Mouse (Mus musculus): ENCODE measurements around the gene Socs1. TPM values are rescaled to one million over a fixed set of nuclear protein-coding genes. Genes with fewer than 3 reads are reported as not detected.
"Not testable (repeated sequence)": the region's sequence is repeated elsewhere in the genome, so short reads cannot be mapped to it uniquely, and the experiment has no call there.

Gene Socs1
- polyA plus RNA-seq, 2 experiments, result 13.8 to 16.6 TPM

DNA sequence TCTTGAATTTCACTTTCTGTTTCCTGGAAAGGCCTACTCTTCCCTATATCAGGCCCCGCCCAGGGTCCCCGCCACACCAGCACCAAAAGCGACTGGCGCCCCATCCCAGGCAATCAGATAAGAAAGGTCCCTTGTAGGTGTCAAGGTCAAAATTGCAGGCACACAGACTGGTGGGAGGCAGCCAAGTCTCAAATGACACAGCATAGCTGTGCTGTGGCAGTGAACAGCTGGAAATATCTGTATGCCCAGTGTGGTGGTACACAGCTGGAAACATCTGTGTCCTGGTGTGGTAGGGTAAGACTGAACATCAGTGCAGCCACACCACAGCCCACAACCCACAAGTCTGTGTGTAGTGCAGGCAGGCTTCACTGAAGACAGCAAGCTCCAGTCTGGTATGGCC lies 29.5 kb upstream of the Socs1 start:
- no peak overlapping the region for H3K4me3 ChIP-seq (replicated peaks; ENCODE audit: low read length)
- TF ChIP-seq POLR2A (IDR thresholded peaks at IDR 0.05; ENCODE audit: borderline replicate concordance, extremely low read depth, insufficient read depth, insufficient read length), result no peak
- H3K9me3 ChIP-seq (ENCODE audit: control insufficient read depth, low read length), result no peaks in the 10 kb centered on the region
- H3K27ac ChIP-seq (replicated peaks; ENCODE audit: low read depth, low read length), result no peak overlapping the region
- no peak overlapping the region for H3K4me2 ChIP-seq (replicated peaks; ENCODE audit: low read depth, low read length, severe bottlenecking)
- no peaks in the 10 kb centered on the region for H3K27me3 ChIP-seq (ENCODE audit: control insufficient read depth, insufficient read depth, low read length)
- no peaks in the 10 kb centered on the region for H3K36me3 ChIP-seq (ENCODE audit: control insufficient read depth, insufficient read depth, low read length)
- no peaks in the 10 kb centered on the region for H3K4me1 ChIP-seq (ENCODE audit: control insufficient read depth, insufficient read depth, low read length)
- H3K9ac ChIP-seq (ENCODE audit: low read depth, low read length, severe bottlenecking), result no peak overlapping the region
- peak; percentile 57; the same call in 1 of the 2 replicates for ATAC-seq (ENCODE audit: low FRiP score, low read depth)
- no peak for DNase-seq (ENCODE audit: low spot score)
- WGBS, result 86% methylated on average over 4 of the region's 4 CpGs

DNA sequence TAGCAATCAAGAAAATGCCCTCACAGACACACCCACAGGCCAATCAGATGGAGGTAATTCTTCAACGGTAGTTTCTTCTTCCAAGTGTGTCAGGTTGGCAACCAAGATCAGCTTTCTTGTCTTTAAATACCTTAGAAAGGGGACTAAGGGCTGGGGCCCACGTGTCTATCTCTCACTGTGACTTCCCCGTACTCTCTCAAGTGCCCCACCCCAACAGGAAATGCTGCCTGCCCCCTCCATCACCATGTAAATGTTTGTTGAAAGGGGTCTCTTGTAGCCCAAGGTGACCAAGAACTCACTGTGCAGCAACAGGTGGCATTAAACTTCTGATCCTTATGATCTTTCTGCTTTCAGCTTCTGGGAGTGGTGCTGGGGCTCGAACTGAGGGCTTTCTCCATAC lies 28.4 kb upstream of the Socs1 start:
- TF ChIP-seq POLR2A (IDR thresholded peaks at IDR 0.05; ENCODE audit: borderline replicate concordance, extremely low read depth, insufficient read depth, insufficient read length), result no peak
- Histone ChIP-seq H3K9ac (ENCODE audit: low read depth, low read length, severe bottlenecking) (no peak overlapping the region), H3K4me2 (replicated peaks; ENCODE audit: low read depth, low read length, severe bottlenecking) (no peak overlapping the region), H3K27ac (replicated peaks; ENCODE audit: low read depth, low read length) (no peak overlapping the region), H3K4me3 (replicated peaks; ENCODE audit: low read length) (no peak overlapping the region), H3K4me1 (ENCODE audit: control insufficient read depth, insufficient read depth, low read length) (no peaks in the 10 kb centered on the region), H3K36me3 (ENCODE audit: control insufficient read depth, insufficient read depth, low read length) (no peaks in the 10 kb centered on the region), H3K27me3 (ENCODE audit: control insufficient read depth, insufficient read depth, low read length) (no peaks in the 10 kb centered on the region), H3K9me3 (ENCODE audit: control insufficient read depth, low read length) (no peaks in the 10 kb centered on the region)
- ATAC-seq (ENCODE audit: low FRiP score, low read depth) (no peak), DNase-seq (ENCODE audit: low spot score) (no peak)
- WGBS, result 71% methylated on average over 4 of the region's 4 CpGs

- Histone ChIP-seq H3K4me1 (ENCODE audit: control insufficient read depth, insufficient read depth, low read length) (no peaks in the 10 kb centered on the region), H3K36me3 (ENCODE audit: control insufficient read depth, insufficient read depth, low read length) (no peaks in the 10 kb centered on the region), H3K9me3 (ENCODE audit: control insufficient read depth, low read length) (no peaks in the 10 kb centered on the region), H3K4me2 (replicated peaks; ENCODE audit: low read depth, low read length, severe bottlenecking) (no peak within 1 kb of the TSS), H3K27ac (replicated peaks; ENCODE audit: low read depth, low read length) (no peak within 1 kb of the TSS), H3K4me3 (replicated peaks; ENCODE audit: low read length) (no peak within 1 kb of the TSS), H3K9ac (ENCODE audit: low read depth, low read length, severe bottlenecking) (no peak within 1 kb of the TSS), H3K27me3 (ENCODE audit: control insufficient read depth, insufficient read depth, low read length) (no peaks in the 10 kb centered on the region)
- TF ChIP-seq POLR2A (IDR thresholded peaks at IDR 0.05; ENCODE audit: borderline replicate concordance, extremely low read depth, insufficient read depth, insufficient read length), result no peak
- DNase-seq (ENCODE audit: low spot score), result no peak
- no peak for ATAC-seq (ENCODE audit: low FRiP score, low read depth)
- WGBS, result 84% methylated on average over 2 of the region's 2 CpGs
Measured at GRCm38 (mm10) chr16:10812865-10813371, 27.6 kb upstream of the Socs1 start, which contains the start of gene Gm11172. Gm11172 (plus strand) TSS chr16:10812915.

- no peaks in the 10 kb centered on the region for H3K36me3 ChIP-seq (ENCODE audit: control insufficient read depth, insufficient read depth, low read length)
- no peaks in the 10 kb centered on the region for H3K27me3 ChIP-seq (ENCODE audit: control insufficient read depth, insufficient read depth, low read length)
Measured at GRCm38 (mm10) chr16:10810376-10810775, 25.0 kb upstream of the Socs1 start.

GRCm38 (mm10) chr16:10805789-10806527 lies 20.6 kb upstream of the Socs1 start, which contains the start of gene Prm1:
Prm1 (minus strand) TSS chr16:10805839.
- H3K9ac ChIP-seq (ENCODE audit: low read depth, low read length, severe bottlenecking), result no peak within 1 kb of the TSS

More at GRCm38 (mm10) chr16:10810376-10810775, 25.0 kb upstream of the Socs1 start:
- no peak for DNase-seq (ENCODE audit: low spot score)
- WGBS, result 100% methylated on average over 1 of the region's 1 CpGs
- Histone ChIP-seq H3K9ac (ENCODE audit: low read depth, low read length, severe bottlenecking) (no peak overlapping the region), H3K4me1 (ENCODE audit: control insufficient read depth, insufficient read depth, low read length) (0 out of 2 replicates have a peak, but pooled peaks cover 4% of the 10 kb centered on the region), H3K27ac (replicated peaks; ENCODE audit: low read depth, low read length) (no peak overlapping the region), H3K4me2 (replicated peaks; ENCODE audit: low read depth, low read length, severe bottlenecking) (no peak overlapping the region), H3K9me3 (ENCODE audit: control insufficient read depth, low read length) (no peaks in the 10 kb centered on the region), H3K4me3 (replicated peaks; ENCODE audit: low read length) (no peak overlapping the region)
- no peak for ATAC-seq (ENCODE audit: low FRiP score, low read depth)
- no peak for TF ChIP-seq POLR2A (IDR thresholded peaks at IDR 0.05; ENCODE audit: borderline replicate concordance, extremely low read depth, insufficient read depth, insufficient read length)

GRCm38 (mm10) chr16:10802420-10802819 lies 17.1 kb upstream of the Socs1 start:
- 83% methylated on average over 3 of the region's 3 CpGs for WGBS
- DNase-seq (ENCODE audit: low spot score); H3K4me3 ChIP-seq (replicated peaks; ENCODE audit: low read length); H3K9me3 ChIP-seq (ENCODE audit: control insufficient read depth, low read length); H3K9ac ChIP-seq (ENCODE audit: low read depth, low read length, severe bottlenecking); H3K36me3 ChIP-seq (ENCODE audit: control insufficient read depth, insufficient read depth, low read length); H3K27ac ChIP-seq (replicated peaks; ENCODE audit: low read depth, low read length); ATAC-seq (ENCODE audit: low FRiP score, low read depth); H3K4me1 ChIP-seq (ENCODE audit: control insufficient read depth, insufficient read depth, low read length); H3K27me3 ChIP-seq (ENCODE audit: control insufficient read depth, insufficient read depth, low read length); H3K4me2 ChIP-seq (replicated peaks; ENCODE audit: low read depth, low read length, severe bottlenecking): not testable (repeated sequence)

More at GRCm38 (mm10) chr16:10805789-10806527, 20.6 kb upstream of the Socs1 start, which contains the start of gene Prm1:
- no peak for DNase-seq (ENCODE audit: low spot score)
- Histone ChIP-seq H3K27ac (replicated peaks; ENCODE audit: low read depth, low read length) (no peak within 1 kb of the TSS), H3K4me3 (replicated peaks; ENCODE audit: low read length) (no peak within 1 kb of the TSS), H3K9me3 (ENCODE audit: control insufficient read depth, low read length) (no peaks in the 10 kb centered on the region), H3K36me3 (ENCODE audit: control insufficient read depth, insufficient read depth, low read length) (no peaks in the 10 kb centered on the region), H3K4me1 (ENCODE audit: control insufficient read depth, insufficient read depth, low read length) (0 out of 2 replicates have a peak, but pooled peaks cover 4% of the 10 kb centered on the region), H3K4me2 (replicated peaks; ENCODE audit: low read depth, low read length, severe bottlenecking) (no peak within 1 kb of the TSS), H3K27me3 (ENCODE audit: control insufficient read depth, insufficient read depth, low read length) (no peaks in the 10 kb centered on the region)
- ATAC-seq (ENCODE audit: low FRiP score, low read depth), result no peak
- 62% methylated on average over 10 of the region's 10 CpGs for WGBS
- TF ChIP-seq POLR2A (IDR thresholded peaks at IDR 0.05; ENCODE audit: borderline replicate concordance, extremely low read depth, insufficient read depth, insufficient read length), result no peak
